Mouse (Mus musculus) kidney, postnatal 0 days (tissue): ENCODE data around the gene Ripply3. TPM values are rescaled to one million over a fixed set of nuclear protein-coding genes. Genes with fewer than 3 reads are reported as not detected.

ENCODE experiments used
- ATAC-seq: fragments of 200-750 bp; cut with Nextera tagmentation; replicated peaks from 2 replicates; pipeline ENCODE4 v1.8.0; 2017; ENCODE audit warnings: low read depth, moderate number of reproducible peaks, moderate TSS enrichment, moderate library complexity; ENCODE audit not compliant: low FRiP score
- DNase-seq: peaks from one replicate; pipeline ENCODE4 v3.0.0-alpha.2; 2016; ENCODE audit warnings: low spot score
- H3K27ac ChIP-seq: fragments of 300-500 bp; sonication (generic); 2 replicates; pipeline ENCODE4 v1.5.1; 2014; ENCODE audit warnings: mild to moderate bottlenecking
- H3K27me3 ChIP-seq: fragments of 300-500 bp; sonication (generic); 2 replicates; pipeline ENCODE4 v1.6.1; 2014; ENCODE audit warnings: low read length, mixed read lengths; ENCODE audit not compliant: insufficient read depth
- H3K36me3 ChIP-seq: fragments of 300-500 bp; sonication (generic); 2 replicates; pipeline ENCODE4 v1.6.1; 2014; ENCODE audit warnings: low read length, mixed read lengths; ENCODE audit not compliant: insufficient read depth
- H3K4me1 ChIP-seq: fragments of 300-500 bp; sonication (generic); replicated peaks from 2 replicates; pipeline ENCODE4 v1.6.1; 2014; ENCODE audit warnings: antibody characterized with exemption, low read length, mixed read lengths; ENCODE audit not compliant: insufficient read depth
- H3K4me2 ChIP-seq: fragments of 300-500 bp; sonication (generic); 2 replicates; pipeline ENCODE4 v1.6.1; 2014; ENCODE audit warnings: mild to moderate bottlenecking, low read length, moderate library complexity, mixed read lengths
- H3K4me3 ChIP-seq: fragments of 300-500 bp; sonication (generic); replicated peaks from 2 replicates; pipeline ENCODE4 v1.5.1; 2014; ENCODE audit warnings: low read depth, low read length
- H3K9ac ChIP-seq: fragments of 300-500 bp; sonication (generic); 2 replicates; pipeline ENCODE4 v1.6.1; 2014; ENCODE audit warnings: low read depth, low read length
- H3K9me3 ChIP-seq: fragments of 300-500 bp; sonication (generic); replicated peaks from 2 replicates; pipeline ENCODE4 v1.6.1; 2016; ENCODE audit warnings: low read length, inconsistent platforms, mixed read lengths
- CTCF ChIP-seq: IDR thresholded peaks from 2 replicates; pipeline ENCODE4 v1.5.1; 2016; ENCODE audit warnings: antibody characterized with exemption, low read depth, mild to moderate bottlenecking, moderate library complexity
- WGBS: fragments of 180-500 bp; shearing (Covaris S2); extraction: QIAGEN DNeasy Blood & Tissue Kit; methylation state at CpG from one replicate; pipeline ENCODE4 v1.1.7; 2014; 5-methylcytosine and 5-hydroxymethylcytosine counted together
- polyA plus RNA-seq: library from polyadenylated mRNA; unstranded; fragments of >200 nt; fragmentation: Nextera tagmentation; extraction: Ambion mirVana; gene quantifications from 2 replicates; pipeline ENCODE4 v1.2.1, GENCODE M21; 2015

The Ripply3 gene
- 14.0 and 14.9 TPM in 2 replicates for polyA plus RNA-seq

DNA sequence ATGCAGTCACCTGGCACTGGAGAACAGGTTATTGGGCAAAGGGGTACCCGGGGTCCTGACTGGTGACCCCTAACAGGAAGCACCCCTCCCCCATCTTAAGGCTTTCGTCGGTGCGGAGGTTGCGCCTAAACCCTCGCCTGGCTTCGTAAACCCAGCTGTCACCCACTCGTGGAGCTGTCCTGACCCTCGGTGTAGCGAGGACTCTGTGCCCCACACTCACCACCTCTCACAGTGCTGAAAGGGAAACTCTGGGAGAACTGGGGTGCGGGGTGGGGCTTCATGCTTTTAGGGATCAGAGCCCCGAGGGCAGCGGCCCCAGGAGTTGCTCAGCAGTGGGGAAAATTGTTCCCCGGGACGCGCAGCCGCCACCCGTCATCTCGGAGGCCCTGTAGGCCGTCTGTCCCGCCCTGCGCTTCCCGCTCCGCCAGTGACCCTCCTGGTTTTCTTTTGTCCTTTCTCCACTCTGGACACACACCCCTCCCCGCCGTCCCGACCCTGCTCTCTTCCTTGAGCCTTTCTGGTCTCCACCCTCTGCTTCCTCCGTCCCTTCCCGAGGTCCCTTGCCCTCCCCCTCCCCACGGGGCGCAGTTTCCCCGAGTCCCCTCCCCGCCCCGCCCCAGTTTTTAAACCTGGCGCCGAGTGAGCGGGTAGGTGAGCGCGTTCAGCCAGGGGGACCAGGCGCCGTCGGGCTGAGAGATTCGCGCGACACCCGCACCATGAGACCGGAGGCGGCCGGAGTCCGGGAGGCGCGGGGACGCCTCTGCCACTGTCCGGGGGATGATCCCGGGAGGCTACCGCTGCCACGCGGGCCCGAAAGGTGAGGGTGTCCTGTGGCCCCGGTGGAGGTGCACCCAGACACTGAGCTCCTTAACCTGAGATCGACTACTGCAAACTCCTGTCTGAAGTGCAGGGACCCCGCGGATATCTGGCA, at the start of gene Ripply3:
Ripply3 (plus strand) TSS at position 640 of the 931 bp plus-strand sequence.
- H3K27ac ChIP-seq: peak within 1 kb of the TSS; percentile 42; the same call in 1 of the 2 replicates
- under 1% methylated on average over 57 of the region's 63 CpGs for WGBS
- H3K4me2 ChIP-seq: peak within 1 kb of the TSS; percentile 91
- peak within 1 kb of the TSS; percentile 57 for H3K9ac ChIP-seq
- DNase-seq: peak; percentile 73
- TF ChIP-seq CTCF: no peak
- H3K36me3 ChIP-seq: no peaks in the 10 kb centered on the region
- H3K4me3 ChIP-seq: peak within 1 kb of the TSS; percentile 57
- H3K4me1 ChIP-seq: 0 out of 2 replicates have a peak, but pooled peaks cover 6% of the 10 kb centered on the region
- H3K9me3 ChIP-seq: no peaks in the 10 kb centered on the region
- ATAC-seq: peak; percentile 78
- no peaks in the 10 kb centered on the region for H3K27me3 ChIP-seq

DNA sequence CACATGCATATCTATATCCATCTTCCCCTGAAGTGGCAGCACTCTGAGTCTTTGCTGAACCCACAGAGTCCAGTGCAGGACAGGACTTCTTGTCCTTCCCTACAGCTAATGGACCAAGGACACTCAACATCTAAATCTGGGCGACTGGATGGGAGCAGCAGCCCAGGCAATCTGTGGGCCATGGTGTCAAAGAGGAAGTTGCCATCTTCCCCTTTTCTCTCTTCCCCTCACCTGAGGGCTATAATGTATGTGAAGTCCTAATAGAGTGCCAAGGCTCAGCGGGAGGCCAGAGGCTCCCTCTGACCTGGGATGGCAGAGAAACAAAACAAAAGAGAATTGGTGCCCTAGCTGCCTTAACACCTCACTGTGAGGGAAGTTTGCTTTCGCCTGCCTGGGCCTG, 44.2 kb upstream of the Ripply3 start:
- DNase-seq (no peak), ATAC-seq (no peak)
- Histone ChIP-seq H3K36me3 (no peaks in the 10 kb centered on the region), H3K4me2 (no peak overlapping the region), H3K4me1 (no peaks in the 10 kb centered on the region), H3K27ac (no peak overlapping the region), H3K9ac (no peak overlapping the region), H3K9me3 (peaks cover 4% of the 10 kb centered on the region; the same call in 1 of the 2 replicates), H3K27me3 (no peaks in the 10 kb centered on the region), H3K4me3 (no peak overlapping the region)
- WGBS: 88% methylated on average over 3 of the region's 3 CpGs
- no peak for TF ChIP-seq CTCF

DNA sequence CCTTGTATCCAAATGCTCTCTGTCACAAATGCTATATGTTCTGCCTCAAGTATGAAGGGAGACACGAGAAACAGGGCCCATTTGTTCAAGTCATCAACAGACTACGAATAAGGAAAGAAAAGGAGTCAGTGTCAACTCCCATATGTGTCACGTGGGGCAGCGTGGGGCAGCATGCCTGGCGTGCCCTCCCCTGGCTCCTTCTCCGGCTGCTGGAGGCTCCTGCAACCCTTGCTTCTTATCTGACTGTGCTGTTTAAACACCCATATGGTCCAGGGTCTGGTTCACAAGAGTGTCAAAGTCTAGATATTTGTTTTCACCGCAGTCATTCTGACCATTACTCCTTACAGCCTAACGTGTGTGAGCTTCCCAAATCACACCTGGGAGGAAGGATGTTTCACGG, 40.4 kb upstream of the Ripply3 start:
- DNase-seq: no peak
- H3K4me2 ChIP-seq: no peak overlapping the region
- no peaks in the 10 kb centered on the region for H3K9me3 ChIP-seq
- no peak for ATAC-seq
- no peaks in the 10 kb centered on the region for H3K36me3 ChIP-seq
- no peak overlapping the region for H3K9ac ChIP-seq
- TF ChIP-seq CTCF: no peak
- H3K27me3 ChIP-seq: no peaks in the 10 kb centered on the region
- H3K27ac ChIP-seq: no peak overlapping the region
- no peaks in the 10 kb centered on the region for H3K4me1 ChIP-seq
- no peak overlapping the region for H3K4me3 ChIP-seq
- 69% methylated on average over 9 of the region's 9 CpGs for WGBS

DNA sequence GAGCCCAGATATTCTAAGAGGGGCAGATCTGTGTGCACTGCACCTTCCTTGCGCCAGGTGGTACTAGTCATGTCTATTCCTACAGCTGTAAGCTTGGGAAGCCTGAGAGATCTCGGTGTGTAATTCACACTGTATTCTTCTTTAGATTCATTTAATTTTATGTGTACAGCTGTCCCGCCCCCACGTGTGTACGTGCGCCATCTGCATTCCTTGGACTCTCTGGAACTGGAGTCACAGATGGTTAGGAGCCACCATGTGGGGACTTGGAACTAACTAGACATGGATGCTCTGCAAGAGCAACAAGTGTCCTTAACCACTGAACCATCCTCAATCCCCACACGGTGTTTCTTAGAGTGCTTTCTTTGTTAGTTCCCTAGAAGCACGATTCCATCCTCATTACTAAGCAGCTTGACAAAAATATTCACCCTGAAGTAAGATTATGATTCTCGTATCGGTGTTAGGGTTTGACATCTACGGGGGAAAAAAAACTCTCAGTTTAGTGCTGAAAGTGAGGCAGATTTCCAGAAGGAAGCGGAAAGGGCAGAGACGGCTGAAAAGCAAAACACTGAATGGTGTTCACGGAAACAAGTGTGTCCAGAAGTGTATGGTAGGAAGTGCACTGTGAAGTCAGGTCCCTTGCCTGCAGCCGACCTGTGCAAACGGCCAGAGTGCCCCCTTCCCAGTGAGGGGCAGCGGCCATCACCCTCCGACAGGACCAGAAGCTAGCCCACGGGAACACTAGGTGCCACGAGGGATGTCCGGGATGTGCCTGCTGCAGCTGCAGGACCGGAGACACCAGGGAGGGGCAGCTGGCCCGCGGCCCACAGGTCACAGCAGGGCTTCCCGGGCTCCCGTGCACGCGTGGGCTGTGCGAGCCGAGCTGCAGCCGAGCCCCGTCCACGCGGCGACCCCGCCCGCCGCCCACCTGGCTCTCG, 38.8 kb upstream of the Ripply3 start:
- WGBS: 7% methylated on average over 39 of the region's 39 CpGs
- no peaks in the 10 kb centered on the region for H3K9me3 ChIP-seq
- TF ChIP-seq CTCF: peak; percentile 32; the same call in 1 of the 2 replicates
- H3K4me2 ChIP-seq: peak overlapping the region; percentile 96
- H3K27ac ChIP-seq: no peak overlapping the region
- no peaks in the 10 kb centered on the region for H3K27me3 ChIP-seq
- H3K4me1 ChIP-seq: no peaks in the 10 kb centered on the region
- DNase-seq (no peak), ATAC-seq (peak; percentile 57)
- H3K4me3 ChIP-seq: peak overlapping the region; percentile 81
- no peaks in the 10 kb centered on the region for H3K36me3 ChIP-seq
- H3K9ac ChIP-seq: peak overlapping the region; percentile 73

DNA sequence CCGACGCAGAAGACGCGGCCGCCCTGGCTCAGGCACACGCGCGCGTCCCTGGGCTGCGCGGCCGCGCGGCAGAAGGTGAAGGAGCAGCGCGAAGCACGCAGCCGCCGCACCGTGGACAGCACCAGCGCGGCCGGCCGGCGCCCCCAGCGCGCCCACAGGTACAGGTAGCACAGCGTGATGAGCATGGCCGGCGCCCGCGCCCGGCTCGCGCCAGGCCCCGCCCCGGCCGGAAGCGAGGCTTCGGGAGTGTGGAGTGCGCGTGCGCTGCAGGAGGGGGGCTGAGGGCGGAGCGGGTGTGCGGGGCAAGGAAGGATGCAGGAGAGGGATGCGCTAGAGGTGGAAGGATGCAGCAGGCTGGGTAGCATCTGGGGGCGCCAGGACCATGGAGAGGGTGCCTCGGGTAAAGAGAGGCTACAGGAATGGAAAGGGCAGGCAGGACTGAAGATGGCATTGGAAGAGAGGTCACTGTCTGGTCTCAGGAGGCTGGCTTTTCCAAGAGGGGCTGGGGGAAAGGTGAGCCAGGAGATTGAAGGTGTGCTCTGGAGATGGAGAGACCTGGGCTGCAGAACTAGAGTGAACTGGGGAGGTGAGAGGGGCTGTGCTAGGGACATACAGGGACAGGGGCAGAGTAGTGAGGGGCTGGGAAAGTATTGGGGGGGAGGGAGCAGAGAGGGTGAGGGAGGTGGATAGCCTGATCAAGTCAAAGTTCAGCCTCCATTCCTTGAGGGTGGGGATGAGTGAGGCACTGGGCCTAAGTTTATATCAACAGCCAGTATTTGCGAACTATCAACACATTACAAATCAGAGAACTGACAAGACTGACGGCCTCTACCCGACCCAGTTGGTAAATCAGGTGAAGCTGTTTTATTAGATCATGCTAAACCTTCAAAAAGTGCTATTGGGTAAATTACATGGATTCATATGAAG, 37.9 kb upstream of the Ripply3 start:
- DNase-seq: peak; percentile 88
- TF ChIP-seq CTCF: no peak
- no peaks in the 10 kb centered on the region for H3K9me3 ChIP-seq
- 8% methylated on average over 48 of the region's 52 CpGs for WGBS
- H3K4me2 ChIP-seq: peak overlapping the region; percentile 96
- no peaks in the 10 kb centered on the region for H3K36me3 ChIP-seq
- peak overlapping the region; percentile 81 for H3K4me3 ChIP-seq
- H3K27me3 ChIP-seq: no peaks in the 10 kb centered on the region
- H3K4me1 ChIP-seq: no peaks in the 10 kb centered on the region
- ATAC-seq: peak; percentile 94
- no peak overlapping the region for H3K27ac ChIP-seq
- peak overlapping the region; percentile 73 for H3K9ac ChIP-seq
